In genomic region chr2:72054736-72055135, GRCm38 (mm10) we compare ENCODE assay signal across 11 mouse cellular contexts.
DNase-seq lines count a peak whose midpoint lies in the region; ATAC-seq and TF ChIP-seq lines count a peak whose summit lies in the region.
"Had no signal": no experiment of that assay in that cellular context is flagged by ENCODE, and none has a peak within 500 bp of the region (broad histone marks: within the 10 kb centered on the region; RNA-seq: fewer than 3 reads in every experiment).

No protein-coding gene starts in this region.

- no peaks in the 10 kb centered on the region for H3K27me3 ChIP-seq in forebrain, embryonic 10.5 days (ENCODE audit: poor library complexity, severe bottlenecking)
- no peaks in the 10 kb centered on the region for H3K27me3 ChIP-seq in forebrain, embryonic 12.5 days
- H3K27me3 ChIP-seq in lung, embryonic 14.5 days (ENCODE audit: insufficient read depth, low read length), result no peaks in the 10 kb centered on the region
- H3K27me3 ChIP-seq in heart, embryonic 15.5 days, result no peaks in the 10 kb centered on the region
- H3K27me3 ChIP-seq: embryonic facial prominence, embryonic 13.5 days had no signal

- H3K9ac ChIP-seq in forebrain, embryonic 12.5 days, result no peak overlapping the region
- H3K9ac ChIP-seq in lung, embryonic 14.5 days, result no peak overlapping the region
- no peak overlapping the region for H3K9ac ChIP-seq in heart, embryonic 15.5 days
- H3K9ac ChIP-seq: forebrain, postnatal 0 days had no signal

- H3K4me3 ChIP-seq in forebrain, embryonic 10.5 days, result 0 out of 2 replicates have a peak overlapping the region, but pooled peaks have one; percentile 11
- H3K4me3 ChIP-seq in forebrain, embryonic 12.5 days (replicated peaks), result no peak overlapping the region
- H3K4me3 ChIP-seq in lung, embryonic 14.5 days (ENCODE audit: low read depth, low read length), result no peak overlapping the region
- peak overlapping the region; percentile 46 for H3K4me3 ChIP-seq in heart, embryonic 15.5 days
- H3K4me3 ChIP-seq: embryonic facial prominence, embryonic 13.5 days had no signal

- TF ChIP-seq CTCF in lung, embryonic 14.5 days (IDR thresholded peaks at IDR 0.05; ENCODE audit: low read depth), result no peak

- peaks cover 36% of the 10 kb centered on the region for H3K4me1 ChIP-seq in forebrain, embryonic 10.5 days
- peaks cover 13% of the 10 kb centered on the region for H3K4me1 ChIP-seq in forebrain, embryonic 12.5 days
- H3K4me1 ChIP-seq in lung, embryonic 14.5 days (ENCODE audit: insufficient read depth), result no peaks in the 10 kb centered on the region
- H3K4me1 ChIP-seq in heart, embryonic 15.5 days (replicated peaks), result peaks cover 24% of the 10 kb centered on the region

- no peak overlapping the region for H3K27ac ChIP-seq in forebrain, embryonic 10.5 days
- H3K27ac ChIP-seq in forebrain, embryonic 12.5 days, result no peak overlapping the region
- peak overlapping the region; percentile 58; the same call in 1 of the 2 replicates for H3K27ac ChIP-seq in lung, embryonic 14.5 days (ENCODE audit: low read depth)
- peak overlapping the region; percentile 68; the same call in 1 of the 2 replicates for H3K27ac ChIP-seq in heart, embryonic 15.5 days
- H3K27ac ChIP-seq: embryonic facial prominence, embryonic 13.5 days had no signal

- H3K4me2 ChIP-seq in forebrain, embryonic 12.5 days, result no peak overlapping the region
- peak overlapping the region; percentile 21; the same call in 1 of the 2 replicates for H3K4me2 ChIP-seq in lung, embryonic 14.5 days
- peak overlapping the region; percentile 66 for H3K4me2 ChIP-seq in heart, embryonic 15.5 days
- H3K4me2 ChIP-seq: embryonic facial prominence, embryonic 13.5 days had no signal

- DNase-seq in forebrain, embryonic 10.5 days (ENCODE audit: extremely low spot score, low spot score), result no peak
- no peak for DNase-seq in lung, embryonic 14.5 days
- no peak for DNase-seq in lung, postnatal 4 days
- peak; percentile 54 for DNase-seq in kidney, postnatal 14 days
- no peak for DNase-seq in ovary, adult 18-20 months (ENCODE audit: low spot score)
- DNase-seq: cerebellum, adult 8-10 months; forebrain, postnatal 0 days had no signal

- no peak for ATAC-seq in forebrain, embryonic 12.5 days (ENCODE audit: low FRiP score)
- no peak for ATAC-seq in lung, embryonic 14.5 days (ENCODE audit: insufficient read depth)
- ATAC-seq in heart, embryonic 15.5 days (replicated peaks; ENCODE audit: insufficient number of reproducible peaks, insufficient read depth, low FRiP score, low read depth), result peak; percentile 67
- no peak for ATAC-seq in CD4-positive, CD25-positive, alpha-beta regulatory T cell, adult 4 months
- ATAC-seq: forebrain, postnatal 0 days had no signal

- H3K9me3 ChIP-seq in forebrain, embryonic 10.5 days, result no peaks in the 10 kb centered on the region
- H3K9me3 ChIP-seq in forebrain, embryonic 12.5 days, result no peaks in the 10 kb centered on the region
- no peaks in the 10 kb centered on the region for H3K9me3 ChIP-seq in lung, embryonic 14.5 days (ENCODE audit: low read depth, low read length)
- H3K9me3 ChIP-seq in heart, embryonic 15.5 days (replicated peaks), result no peaks in the 10 kb centered on the region
- H3K9me3 ChIP-seq: embryonic facial prominence, embryonic 13.5 days had no signal

- H3K36me3 ChIP-seq in forebrain, embryonic 10.5 days (replicated peaks), result no peaks in the 10 kb centered on the region
- H3K36me3 ChIP-seq in forebrain, embryonic 12.5 days (replicated peaks), result no peaks in the 10 kb centered on the region
- H3K36me3 ChIP-seq in lung, embryonic 14.5 days (ENCODE audit: insufficient read depth), result no peaks in the 10 kb centered on the region
- no peaks in the 10 kb centered on the region for H3K36me3 ChIP-seq in heart, embryonic 15.5 days
- H3K36me3 ChIP-seq: embryonic facial prominence, embryonic 13.5 days had no signal

- WGBS in forebrain, embryonic 10.5 days, result 88% methylated on average over 6 of the region's 6 CpGs
- 83% methylated on average over 6 of the region's 6 CpGs for WGBS in forebrain, embryonic 12.5 days
- WGBS in lung, embryonic 14.5 days, result 63% methylated on average over 6 of the region's 6 CpGs
- 29% methylated on average over 6 of the region's 6 CpGs for WGBS in heart, embryonic 15.5 days

Comparison
In these comparisons a context has a peak if more than half of its experiments do, and no peak if none do; other contexts are left out.
1. H3K4me3 ChIP-seq: peak in forebrain, embryonic 10.5 days (single experiment) and heart, embryonic 15.5 days (single experiment); none in forebrain, embryonic 12.5 days (single experiment) and lung, embryonic 14.5 days (single experiment).
2. H3K27ac ChIP-seq: peak in lung, embryonic 14.5 days (single experiment) and heart, embryonic 15.5 days (single experiment); none in forebrain, embryonic 10.5 days (single experiment) and forebrain, embryonic 12.5 days (single experiment).